Mouse (Mus musculus) ES-CJ7 (cell line): Measurements from ENCODE around the gene Disp2.

Source experiments
- DNase-seq: peaks from one replicate; pipeline ENCODE4 v3.0.0; 2011; ENCODE audit warnings: low read depth, low spot score

Disp2 gene

DNA sequence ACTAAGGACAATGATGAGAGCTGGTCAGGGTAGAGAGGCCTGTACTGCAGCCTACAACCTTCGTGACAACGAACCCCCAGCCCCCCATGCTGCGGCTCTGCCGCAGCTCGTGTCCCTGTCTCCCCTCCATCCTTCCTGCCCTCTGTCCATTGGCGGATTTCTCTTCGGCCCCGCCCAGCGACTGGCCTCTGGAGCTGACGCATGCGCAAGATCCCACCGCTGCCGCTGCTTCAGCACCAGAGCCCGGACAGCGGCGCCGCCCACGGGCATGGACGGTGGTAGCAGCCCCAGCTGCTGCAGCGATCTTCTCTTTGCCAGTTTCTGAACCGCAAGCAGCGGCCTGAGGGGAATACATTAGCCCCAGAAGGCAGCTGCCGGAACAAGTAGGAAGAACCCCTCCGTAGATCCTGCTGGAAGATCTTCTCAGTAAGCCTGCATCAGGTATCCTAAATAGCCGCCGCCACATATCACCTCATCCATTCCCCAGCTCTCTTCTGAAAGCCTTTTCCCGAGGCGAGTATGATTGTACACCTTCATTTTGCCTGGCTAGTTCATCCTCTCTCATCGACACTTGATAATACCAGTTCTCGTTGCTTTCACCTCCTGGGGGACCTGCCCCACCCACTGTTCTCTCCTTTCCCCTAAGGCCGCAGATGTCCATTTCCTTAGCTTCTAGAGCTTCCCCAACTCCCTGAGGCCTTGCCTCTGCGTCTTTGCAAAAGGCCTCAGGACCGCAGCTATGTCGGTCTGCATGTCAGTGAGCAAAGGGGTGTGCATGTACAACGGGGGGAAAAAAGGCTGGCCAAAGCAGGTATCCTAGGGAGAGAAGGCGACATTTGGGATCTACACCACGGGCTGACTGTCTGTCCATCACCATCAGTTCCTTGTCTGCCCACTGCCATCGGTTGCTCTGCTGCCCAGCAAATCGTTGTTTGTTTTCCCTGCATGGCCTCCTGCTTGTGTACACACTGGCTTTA lies at the start of gene Disp2:
Gene Disp2, plus strand, starts transcription at position 216 of the 977 bp plus-strand sequence.
- peak; percentile 88 for DNase-seq

DNA sequence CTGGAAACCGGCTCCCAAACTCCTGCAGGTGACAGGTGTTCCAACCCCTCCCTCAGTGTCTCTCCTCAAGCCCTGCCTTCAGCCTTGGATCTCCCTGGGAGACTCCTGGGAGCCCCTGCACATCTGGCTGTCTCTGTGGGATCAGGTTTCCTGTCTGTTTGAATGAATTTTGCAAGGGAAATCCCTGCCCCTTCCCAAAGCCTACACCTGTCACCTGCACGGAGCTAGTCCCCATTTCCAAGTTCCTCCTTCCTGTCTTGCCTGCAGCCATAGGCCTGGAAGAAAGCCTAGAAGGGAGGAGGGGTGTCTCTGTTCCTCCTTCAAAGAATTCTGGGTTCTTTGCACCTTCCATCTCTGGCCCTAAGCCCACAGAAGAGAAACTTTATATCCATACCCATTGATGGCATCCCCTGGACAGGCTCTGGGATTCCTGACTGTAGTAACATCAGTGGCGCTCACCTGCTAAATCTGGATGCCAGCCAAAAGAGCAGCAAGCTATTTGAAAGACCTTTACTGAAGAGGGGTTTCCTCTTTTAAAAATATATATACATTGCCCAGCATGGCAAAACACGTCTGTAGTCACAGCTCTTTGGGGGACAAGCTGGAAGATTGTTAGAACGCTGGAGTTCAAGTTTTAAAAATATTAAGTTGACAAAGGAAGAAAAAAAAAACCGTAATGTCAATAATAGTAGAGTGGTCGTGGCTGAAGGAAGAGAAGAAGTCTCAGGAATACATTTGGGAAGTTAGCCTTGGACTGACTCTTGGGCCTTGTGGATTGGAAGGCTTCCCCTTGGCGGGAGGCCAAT lies 49.5 kb upstream of the Disp2 start:
- no peak for DNase-seq

DNA sequence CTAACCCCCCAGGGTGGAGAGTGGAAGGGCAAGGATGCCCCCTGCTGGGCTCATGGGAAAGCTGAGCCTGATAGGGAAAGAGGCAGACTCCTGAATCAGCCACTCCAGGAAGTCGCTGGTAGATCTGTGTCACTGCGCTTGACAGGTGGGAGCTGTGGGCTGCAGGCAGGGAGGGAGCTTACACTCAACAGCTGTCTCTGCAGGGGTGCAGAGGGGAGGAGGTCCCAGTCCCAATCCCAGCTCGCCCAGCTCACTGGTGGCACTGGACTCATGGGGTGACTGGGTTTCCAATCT lies 49.0 kb upstream of the Disp2 start:
- peak; percentile 19 for DNase-seq

DNA sequence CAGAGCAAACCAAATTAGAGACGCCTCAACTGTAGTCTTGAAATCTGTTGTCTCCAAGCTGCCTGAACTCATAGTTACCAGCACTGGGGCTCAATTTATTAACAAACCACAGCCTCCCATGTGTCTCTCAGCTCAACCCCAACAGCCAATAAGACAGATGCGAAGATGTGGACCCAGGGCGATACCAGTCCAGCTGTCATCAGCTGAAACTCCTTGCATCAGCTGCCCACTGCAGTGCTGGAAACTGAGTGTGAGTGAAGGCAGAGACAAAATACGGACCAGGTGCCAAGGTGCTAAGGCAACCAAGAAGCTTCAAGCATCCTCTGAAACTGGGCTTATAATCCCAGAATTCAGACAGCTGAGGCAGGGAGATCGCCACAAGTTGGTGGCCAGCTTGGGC lies 47.5 kb upstream of the Disp2 start:
- DNase-seq, result no peak

DNA sequence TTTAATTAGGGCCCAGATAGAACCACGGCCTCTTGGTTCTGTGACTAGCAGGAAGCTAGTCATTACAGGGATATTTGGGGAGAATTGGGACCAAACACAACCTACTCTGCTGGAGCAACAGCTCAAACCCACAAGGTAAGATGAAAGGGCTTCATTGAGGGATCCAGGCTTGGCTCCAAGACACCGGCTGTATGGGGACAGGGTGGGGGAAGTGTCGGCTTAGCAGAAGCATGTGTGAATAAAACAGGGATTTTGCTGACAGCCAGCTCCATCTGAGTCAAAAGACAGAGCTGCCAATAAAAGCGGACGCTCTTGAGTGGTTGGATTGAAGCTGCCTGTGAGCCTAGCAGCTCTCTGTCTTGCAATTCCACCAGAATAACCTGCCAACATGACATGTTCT lies 46.2 kb upstream of the Disp2 start:
- no peak for DNase-seq

- DNase-seq, result no peak
These were observed 39.2 kb upstream of the Disp2 start for GRCm38 (mm10) chr2:118740341-118740740.

DNA sequence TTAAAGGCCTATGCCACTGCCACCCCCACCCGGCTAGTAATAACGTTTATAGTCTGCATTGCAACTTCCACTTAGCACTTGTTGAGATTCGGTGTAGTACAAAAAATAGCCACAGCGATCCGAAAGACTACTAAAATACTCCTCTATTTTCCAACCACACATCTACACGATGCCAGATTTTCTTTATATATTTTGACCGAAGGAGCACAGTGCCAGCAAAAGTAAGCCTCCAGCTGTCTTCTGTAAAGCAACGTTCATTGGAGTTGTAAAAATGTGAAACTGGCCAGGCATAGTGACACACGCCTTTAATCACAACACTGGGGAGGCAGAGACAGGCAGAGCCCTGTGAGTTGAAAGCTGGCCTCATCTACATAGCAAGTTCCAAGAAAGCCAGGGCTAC lies 38.3 kb upstream of the Disp2 start:
- no peak for DNase-seq

GRCm38 (mm10) chr2:118743261-118743943 lies 36.1 kb upstream of the Disp2 start:
- DNase-seq, result peak; percentile 69

GRCm38 (mm10) chr2:118744621-118745020 lies 34.9 kb upstream of the Disp2 start:
- DNase-seq, result no peak

GRCm38 (mm10) chr2:118745232-118745884 lies 34.2 kb upstream of the Disp2 start, which contains the start of gene Inafm2:
Inafm2 (plus strand) TSS chr2:118745758.
- DNase-seq, result peak; percentile 81

- DNase-seq, result peak; percentile 33
These were observed 33.3 kb upstream of the Disp2 start for GRCm38 (mm10) chr2:118745915-118746901.

DNA sequence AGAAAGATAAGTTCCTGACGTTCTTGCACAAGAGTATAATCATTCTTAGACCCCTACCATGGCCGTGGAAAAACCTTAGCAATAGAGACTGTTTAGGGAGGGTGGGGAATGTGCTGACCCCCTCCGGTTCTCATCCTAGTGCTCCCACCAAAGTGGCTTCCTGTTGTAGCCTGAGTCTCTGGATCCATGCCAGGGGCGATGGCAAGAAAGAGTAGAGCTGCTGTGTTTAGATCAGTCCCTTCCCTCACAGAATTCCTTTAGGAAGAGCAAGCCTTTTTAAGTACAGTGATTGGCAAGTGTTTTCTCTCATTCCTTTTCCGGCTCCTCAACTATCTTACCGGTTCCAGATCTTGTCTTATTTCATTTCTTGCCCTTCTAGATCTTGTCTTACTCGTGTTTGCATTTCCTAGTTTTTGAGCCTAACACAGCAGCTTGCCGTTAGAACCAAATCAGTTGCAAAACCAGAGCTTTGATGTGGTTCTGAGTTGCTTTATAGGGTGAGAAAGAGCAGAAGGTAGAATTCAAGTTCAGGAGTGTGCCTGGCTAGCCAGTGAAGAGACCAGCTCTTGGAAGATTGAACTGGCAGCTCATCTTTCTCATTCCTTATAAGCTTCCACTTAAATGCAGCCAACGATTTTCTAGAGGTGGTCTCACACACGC lies 32.1 kb upstream of the Disp2 start:
- no peak for DNase-seq

GRCm38 (mm10) chr2:118749341-118749884 lies 30.1 kb upstream of the Disp2 start:
- peak; percentile 52 for DNase-seq

GRCm38 (mm10) chr2:118750476-118750875 lies 29.0 kb upstream of the Disp2 start:
- no peak for DNase-seq

DNA sequence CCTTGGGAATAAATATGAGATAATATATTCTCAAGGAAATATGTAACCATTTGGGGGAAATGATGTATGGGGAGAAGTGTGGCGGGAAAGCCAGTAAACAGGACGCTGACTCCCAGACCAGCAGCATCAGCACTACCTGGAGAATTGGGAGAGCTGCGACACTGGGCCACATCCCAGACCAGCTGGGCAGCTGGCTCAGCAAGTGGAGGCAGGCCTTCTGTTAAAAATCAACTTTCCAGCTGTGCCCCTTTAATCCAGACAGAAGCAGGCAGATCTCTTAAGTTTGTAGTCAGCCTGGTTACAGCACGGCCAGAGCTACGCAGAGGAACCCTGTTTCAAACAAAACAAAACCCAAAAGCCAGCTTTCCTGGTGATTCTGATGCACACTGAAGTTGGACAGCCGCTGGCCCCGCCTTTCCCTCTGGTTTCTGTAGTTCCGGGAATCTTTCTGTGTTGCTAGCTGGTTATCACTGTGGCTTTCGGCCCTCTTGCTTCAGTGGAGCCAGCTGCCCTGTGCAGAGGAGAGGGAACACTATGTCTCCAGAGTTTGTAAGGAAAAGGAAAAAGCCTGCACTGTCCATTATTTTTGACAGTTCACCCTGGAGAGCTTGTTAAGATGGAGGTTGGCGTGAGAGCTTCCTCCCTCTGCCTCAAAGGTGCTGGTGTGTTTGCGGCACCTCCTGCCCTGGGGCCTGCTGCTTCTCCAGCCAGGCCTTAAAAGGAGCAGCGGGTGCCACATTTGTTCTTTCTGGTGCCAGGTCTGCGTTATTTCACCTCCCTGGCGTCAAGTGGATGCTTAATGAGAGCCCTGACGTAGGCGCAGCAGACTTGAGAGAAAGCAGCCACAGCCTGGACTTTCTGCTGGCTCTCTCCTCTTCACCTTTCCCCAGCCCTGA lies 27.4 kb upstream of the Disp2 start:
- DNase-seq, result no peak

GRCm38 (mm10) chr2:118752792-118753108 lies 26.8 kb upstream of the Disp2 start:
- no peak for DNase-seq

- DNase-seq, result no peak
These were observed 25.4 kb upstream of the Disp2 start for GRCm38 (mm10) chr2:118754143-118754542.

- DNase-seq, result no peak
These were observed 24.1 kb upstream of the Disp2 start for GRCm38 (mm10) chr2:118755407-118755806.

GRCm38 (mm10) chr2:118756103-118756502 lies 23.4 kb upstream of the Disp2 start:
- DNase-seq, result no peak
